Mouse (Mus musculus) midbrain, embryonic 12.5 days (tissue): ENCODE data around the gene Cnga1. TPM values are rescaled to one million over a fixed set of nuclear protein-coding genes. Genes with fewer than 3 reads are reported as not detected.

Source experiments
- ATAC-seq: fragments of 200-750 bp; cut with Nextera tagmentation; 2 replicates; pipeline ENCODE4 v1.8.0; 2017; ENCODE audit warnings: low read depth, moderate TSS enrichment, moderate library complexity; ENCODE audit not compliant: low FRiP score
- H3K27ac ChIP-seq: fragments of 300-500 bp; sonication (generic); replicated peaks from 2 replicates; pipeline ENCODE4 v1.5.1; 2016; ENCODE audit warnings: mild to moderate bottlenecking
- H3K27me3 ChIP-seq: fragments of 300-500 bp; sonication (generic); 2 replicates; pipeline ENCODE4 v1.6.1; 2016; ENCODE audit warnings: mild to moderate bottlenecking
- H3K36me3 ChIP-seq: fragments of 300-500 bp; sonication (generic); 2 replicates; pipeline ENCODE4 v1.6.1; 2016
- H3K4me1 ChIP-seq: fragments of 300-500 bp; sonication (generic); 2 replicates; pipeline ENCODE4 v1.6.1; 2016
- H3K4me2 ChIP-seq: fragments of 300-500 bp; sonication (generic); replicated peaks from 2 replicates; pipeline ENCODE4 v1.6.1; 2016; ENCODE audit warnings: mild to moderate bottlenecking, moderate library complexity
- H3K4me3 ChIP-seq: fragments of 300-500 bp; sonication (generic); 2 replicates; pipeline ENCODE4 v1.5.1; 2016; ENCODE audit warnings: mild to moderate bottlenecking
- H3K9ac ChIP-seq: fragments of 300-500 bp; sonication (generic); replicated peaks from 2 replicates; pipeline ENCODE4 v1.6.1; 2016; ENCODE audit warnings: mild to moderate bottlenecking, moderate library complexity
- H3K9me3 ChIP-seq: fragments of 300-500 bp; sonication (generic); 2 replicates; pipeline ENCODE4 v1.6.1; 2016; ENCODE audit warnings: mild to moderate bottlenecking
- WGBS: fragments of 180-500 bp; shearing (Covaris S2); methylation state at CpG from one replicate; pipeline ENCODE4 v1.1.7; 2016; 5-methylcytosine and 5-hydroxymethylcytosine counted together
- polyA plus RNA-seq: library from polyadenylated mRNA; unstranded; fragments of >200 nt; fragmentation: Nextera tagmentation; extraction: Ambion mirVana; gene quantifications from 2 replicates; pipeline ENCODE4 v1.2.1, GENCODE M21; 2016

Gene Cnga1
- polyA plus RNA-seq, 1 experiment from 2014 or later = not detected

DNA sequence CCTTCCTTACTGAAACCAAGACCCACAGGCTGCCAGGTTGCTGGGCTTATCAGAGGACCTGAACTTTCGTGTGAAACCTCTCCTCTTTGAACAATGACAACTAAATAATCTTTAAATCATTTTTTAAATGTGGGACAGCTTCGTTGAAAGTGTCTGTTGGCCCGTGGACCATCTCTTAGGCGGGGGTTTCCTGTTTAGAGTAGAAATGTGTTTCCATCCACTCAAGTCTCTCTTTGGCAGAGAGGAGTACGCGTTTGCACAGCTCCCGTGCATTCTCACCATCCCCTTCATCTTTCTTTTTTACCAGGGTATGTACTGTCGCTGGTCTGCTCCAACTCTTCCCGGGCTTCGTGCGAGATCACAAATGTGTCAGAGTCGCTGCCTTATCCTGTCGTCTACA is 14.3 kb upstream of the Cnga1 start:
- no peaks in the 10 kb centered on the region for H3K36me3 ChIP-seq
- 90% methylated on average over 13 of the region's 13 CpGs for whole genome bisulfite sequencing
- H3K9me3 ChIP-seq = no peaks in the 10 kb centered on the region
- no peak overlapping the region for H3K27ac ChIP-seq
- H3K27me3 ChIP-seq = no peaks in the 10 kb centered on the region
- H3K4me3 ChIP-seq = no peak overlapping the region
- no peaks in the 10 kb centered on the region for H3K4me1 ChIP-seq
- ATAC-seq = no peak
- H3K9ac ChIP-seq = no peak overlapping the region
- H3K4me2 ChIP-seq = no peak overlapping the region

DNA sequence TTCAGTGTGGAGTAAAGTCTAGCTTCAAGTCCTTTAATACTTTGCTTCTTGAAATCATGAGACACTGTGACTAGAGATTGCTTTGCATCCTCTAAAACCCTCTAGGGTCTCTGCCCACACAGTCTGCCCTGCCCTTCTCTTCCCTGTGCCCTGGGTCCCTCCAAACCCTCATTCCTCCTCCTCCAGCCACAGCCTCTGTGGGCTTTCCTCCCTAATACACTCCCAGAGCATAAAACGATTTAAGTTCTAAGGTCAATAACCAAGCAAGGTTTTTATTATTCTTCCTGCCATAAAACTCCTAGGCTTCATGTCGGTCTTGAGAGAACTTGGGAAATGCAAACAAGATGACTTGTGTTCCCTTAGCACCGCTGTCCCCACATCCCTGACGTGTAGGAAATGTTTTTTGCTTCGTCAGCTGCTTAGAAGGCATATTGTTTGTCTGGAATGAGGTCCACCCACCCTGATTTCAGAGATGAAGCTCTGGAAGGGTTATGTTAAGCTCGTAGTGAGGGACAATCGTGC is 12.3 kb upstream of the Cnga1 start:
- no peaks in the 10 kb centered on the region for H3K4me1 ChIP-seq
- peaks cover 5% of the 10 kb centered on the region; the same call in 1 of the 2 replicates for H3K27me3 ChIP-seq
- WGBS = 72% methylated on average over 7 of the region's 7 CpGs
- no peak overlapping the region for H3K27ac ChIP-seq
- H3K4me3 ChIP-seq = no peak overlapping the region
- no peak overlapping the region for H3K4me2 ChIP-seq
- ATAC-seq = no peak
- H3K36me3 ChIP-seq = no peaks in the 10 kb centered on the region
- H3K9ac ChIP-seq = no peak overlapping the region
- no peaks in the 10 kb centered on the region for H3K9me3 ChIP-seq

DNA sequence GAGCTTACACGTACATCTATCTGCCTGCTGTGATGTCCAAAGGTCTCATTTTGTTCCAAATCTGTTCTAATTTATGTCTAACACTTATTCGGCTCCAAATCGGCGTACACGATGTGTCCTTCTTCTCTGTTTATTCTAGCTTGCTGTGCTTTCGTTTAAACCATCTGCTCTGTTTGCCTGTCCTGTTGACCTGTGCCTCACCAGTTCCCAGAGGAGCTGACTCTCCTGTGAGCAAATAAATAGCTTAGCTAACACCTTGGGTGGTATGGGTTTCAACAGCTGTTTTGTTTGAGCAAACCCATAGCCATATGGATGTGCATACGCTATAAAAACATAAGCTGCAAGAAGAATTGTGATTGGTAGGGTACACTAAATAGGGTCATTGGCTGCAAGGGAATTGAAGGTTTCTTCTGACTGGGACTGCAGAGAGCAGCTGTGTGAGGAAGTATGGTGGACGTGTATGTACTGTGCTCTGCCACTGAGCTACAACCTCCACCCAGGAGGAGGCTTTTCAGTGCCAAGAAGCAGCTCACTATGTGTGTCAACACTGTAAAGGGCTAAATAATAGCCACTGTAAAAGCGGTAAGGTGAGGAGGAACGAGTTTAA is 9.1 kb upstream of the Cnga1 start:
- no peak overlapping the region for H3K9ac ChIP-seq
- H3K9me3 ChIP-seq = no peaks in the 10 kb centered on the region
- ATAC-seq = no peak
- 0 out of 2 replicates have a peak, but pooled peaks cover 1% of the 10 kb centered on the region for H3K4me1 ChIP-seq
- H3K36me3 ChIP-seq = no peaks in the 10 kb centered on the region
- 63% methylated on average over 10 of the region's 10 CpGs for WGBS
- peaks cover 18% of the 10 kb centered on the region for H3K27me3 ChIP-seq
- H3K4me2 ChIP-seq = no peak overlapping the region
- H3K27ac ChIP-seq = no peak overlapping the region
- H3K4me3 ChIP-seq = no peak overlapping the region

DNA sequence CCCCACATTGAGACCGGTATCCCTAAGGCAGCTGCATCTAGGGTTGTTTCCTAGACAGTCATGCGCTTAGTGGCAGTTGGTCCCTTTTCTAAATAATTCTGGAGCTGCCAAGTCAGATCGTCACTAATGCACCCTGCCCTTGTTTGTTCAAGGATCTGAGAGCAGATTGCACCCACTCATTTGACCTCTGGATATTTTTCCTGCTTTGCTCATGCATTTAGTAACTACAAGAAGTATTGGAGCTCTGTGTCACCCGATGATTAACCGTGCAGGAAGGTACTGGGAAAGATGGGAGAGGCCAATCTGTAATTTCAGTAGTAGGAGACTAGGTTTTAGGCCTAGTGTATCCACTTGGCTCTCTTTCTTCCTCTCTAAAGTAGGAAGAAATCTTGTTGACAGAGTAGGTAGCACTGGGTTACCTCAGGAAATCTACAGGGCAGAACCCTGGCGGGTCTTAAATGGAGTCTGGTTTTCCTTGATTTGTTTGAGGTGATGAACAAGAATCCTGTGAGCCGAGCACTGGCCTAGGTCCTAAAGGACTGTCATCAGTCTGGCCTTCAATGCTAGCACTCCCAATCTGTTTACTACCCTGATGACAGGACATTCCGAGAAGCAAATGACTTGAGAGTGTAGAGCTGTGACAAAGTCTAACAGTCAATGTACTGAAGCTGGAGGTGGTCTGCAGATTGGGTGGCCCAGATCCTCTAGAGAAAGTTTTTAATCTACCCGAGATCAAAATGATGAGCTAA is 5.1 kb upstream of the Cnga1 start:
- no peak overlapping the region for H3K4me3 ChIP-seq
- no peak for ATAC-seq
- H3K36me3 ChIP-seq = no peaks in the 10 kb centered on the region
- no peaks in the 10 kb centered on the region for H3K9me3 ChIP-seq
- H3K4me1 ChIP-seq = peaks cover 11% of the 10 kb centered on the region
- WGBS = 86% methylated on average over 9 of the region's 9 CpGs
- peaks cover 49% of the 10 kb centered on the region for H3K27me3 ChIP-seq
- H3K9ac ChIP-seq = no peak overlapping the region
- H3K27ac ChIP-seq = no peak overlapping the region
- no peak overlapping the region for H3K4me2 ChIP-seq

DNA sequence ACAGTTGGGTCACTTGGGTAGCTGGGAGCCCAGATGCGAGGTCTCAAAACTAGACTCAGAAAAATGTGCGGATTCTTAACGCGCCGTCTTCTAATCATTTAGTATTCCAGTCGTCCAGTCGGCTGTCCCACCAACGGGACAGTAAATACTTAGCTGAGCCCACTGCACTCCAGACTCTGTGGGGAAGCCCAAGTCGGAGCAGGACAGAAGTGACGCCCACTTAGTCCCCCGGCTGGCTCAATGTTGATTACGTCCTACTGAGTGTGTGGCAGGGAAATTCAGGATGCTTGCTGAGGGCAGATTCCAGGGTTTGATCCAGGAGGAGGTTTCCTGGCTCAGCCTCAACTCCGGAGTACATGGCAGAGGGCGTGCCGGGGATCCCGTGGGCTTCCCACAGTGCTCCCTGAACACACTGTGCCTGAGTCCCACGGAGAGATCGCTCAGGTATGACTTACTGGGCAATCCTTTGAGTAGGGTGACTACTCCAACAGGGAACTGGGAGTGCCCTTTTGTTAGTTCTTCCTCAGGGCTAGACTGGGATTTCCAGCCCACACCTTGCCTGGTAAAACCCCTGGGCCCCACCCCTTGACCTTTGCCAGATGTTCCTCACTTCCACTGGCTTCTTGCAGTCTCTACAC is 4.0 kb upstream of the Cnga1 start:
- peaks cover 11% of the 10 kb centered on the region for H3K4me1 ChIP-seq
- H3K27me3 ChIP-seq = peaks cover 56% of the 10 kb centered on the region
- ATAC-seq = peak; percentile 64
- no peaks in the 10 kb centered on the region for H3K36me3 ChIP-seq
- no peaks in the 10 kb centered on the region for H3K9me3 ChIP-seq
- WGBS = 5% methylated on average over 18 of the region's 18 CpGs
- peak overlapping the region; percentile 54 for H3K4me3 ChIP-seq
- H3K4me2 ChIP-seq = peak overlapping the region; percentile 93
- H3K9ac ChIP-seq = peak overlapping the region; percentile 47
- no peak overlapping the region for H3K27ac ChIP-seq

DNA sequence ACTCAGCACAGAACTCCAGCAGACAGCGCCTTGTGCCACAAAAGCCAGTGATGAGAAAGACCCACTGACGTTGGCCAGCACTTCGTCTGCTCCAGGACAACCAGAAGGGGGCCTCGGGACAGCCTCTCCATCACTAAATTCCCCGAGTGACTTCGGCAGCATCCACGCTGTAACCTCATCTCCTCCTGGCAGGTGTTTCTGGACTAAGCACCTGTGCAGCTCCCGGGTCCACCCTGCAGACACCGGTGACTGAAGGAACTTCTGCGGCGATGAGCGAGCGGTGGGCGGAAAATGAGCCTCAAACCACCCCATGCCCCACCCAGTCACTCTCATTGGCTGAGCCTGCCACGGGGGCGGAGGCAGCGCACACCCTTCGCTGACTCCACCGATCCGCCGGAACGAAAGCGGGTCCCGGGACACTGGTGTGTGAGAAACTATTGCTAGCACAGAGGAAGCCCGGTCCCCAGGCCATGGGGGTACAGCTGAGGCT is 3.4 kb upstream of the Cnga1 start, which contains the start of gene Nipal1:
TSS of gene Nipal1 (plus strand) at position 378 of the 490 bp plus-strand sequence.
- no peak within 1 kb of the TSS for H3K27ac ChIP-seq
- H3K4me3 ChIP-seq = peak within 1 kb of the TSS; percentile 54
- peak within 1 kb of the TSS; percentile 47 for H3K9ac ChIP-seq
- peak; percentile 96 for ATAC-seq
- peaks cover 11% of the 10 kb centered on the region for H3K4me1 ChIP-seq
- under 1% methylated on average over 25 of the region's 25 CpGs for WGBS
- no peaks in the 10 kb centered on the region for H3K9me3 ChIP-seq
- peak within 1 kb of the TSS; percentile 93 for H3K4me2 ChIP-seq
- H3K27me3 ChIP-seq = peaks cover 54% of the 10 kb centered on the region
- H3K36me3 ChIP-seq = no peaks in the 10 kb centered on the region

DNA sequence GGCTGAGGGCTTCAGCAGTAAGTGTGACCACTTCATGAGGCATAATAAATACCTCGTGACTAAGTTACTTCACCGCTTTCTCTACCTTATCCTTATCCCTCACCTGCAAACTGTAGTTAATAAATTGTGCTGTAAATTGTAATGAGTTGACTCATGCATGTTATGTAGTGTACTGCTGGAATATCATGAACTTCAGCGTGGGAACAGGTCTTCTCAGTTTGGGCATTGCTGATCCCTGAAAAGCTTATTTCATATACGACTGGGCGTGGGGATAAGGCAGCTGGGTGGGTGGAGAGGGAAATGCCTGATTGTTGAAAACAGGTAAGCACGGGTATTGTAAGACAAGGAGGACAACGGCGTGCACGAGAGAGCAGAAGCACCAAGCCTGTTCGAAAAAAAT is 2.9 kb upstream of the Cnga1 start:
- Histone ChIP-seq H3K27me3 (peaks cover 52% of the 10 kb centered on the region), H3K4me1 (peaks cover 11% of the 10 kb centered on the region), H3K27ac (no peak overlapping the region), H3K4me2 (peak overlapping the region; percentile 93), H3K4me3 (peak overlapping the region; percentile 54), H3K9me3 (no peaks in the 10 kb centered on the region), H3K36me3 (no peaks in the 10 kb centered on the region), H3K9ac (peak overlapping the region; percentile 47; the same call in 1 of the 2 replicates)
- 31% methylated on average over 10 of the region's 10 CpGs for WGBS
- no peak; the same call in 1 of the 2 replicates for ATAC-seq

DNA sequence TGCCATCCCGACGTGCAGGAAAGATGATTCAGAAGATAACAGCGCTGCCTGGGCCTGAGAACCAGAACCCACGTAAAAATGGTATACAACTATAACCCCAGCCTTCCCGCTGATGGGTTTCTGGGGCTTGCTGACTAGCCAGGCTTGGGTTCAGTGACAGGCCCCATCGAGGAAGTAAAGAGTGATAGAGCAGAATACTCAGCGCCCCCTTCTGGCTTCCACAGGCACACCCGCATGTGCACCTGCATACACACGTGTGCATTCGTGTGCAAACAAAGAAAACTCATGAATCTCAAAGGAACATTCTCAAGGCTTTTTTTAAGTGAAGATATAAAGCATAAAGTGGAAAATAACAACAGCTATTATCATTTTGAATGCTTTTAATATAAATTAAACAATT is 2.1 kb upstream of the Cnga1 start:
- Histone ChIP-seq H3K9ac (no peak overlapping the region), H3K4me2 (no peak overlapping the region), H3K27ac (no peak overlapping the region), H3K36me3 (no peaks in the 10 kb centered on the region), H3K27me3 (peaks cover 52% of the 10 kb centered on the region), H3K9me3 (no peaks in the 10 kb centered on the region), H3K4me3 (no peak overlapping the region), H3K4me1 (peaks cover 11% of the 10 kb centered on the region)
- WGBS = 40% methylated on average over 10 of the region's 10 CpGs
- no peak for ATAC-seq

DNA sequence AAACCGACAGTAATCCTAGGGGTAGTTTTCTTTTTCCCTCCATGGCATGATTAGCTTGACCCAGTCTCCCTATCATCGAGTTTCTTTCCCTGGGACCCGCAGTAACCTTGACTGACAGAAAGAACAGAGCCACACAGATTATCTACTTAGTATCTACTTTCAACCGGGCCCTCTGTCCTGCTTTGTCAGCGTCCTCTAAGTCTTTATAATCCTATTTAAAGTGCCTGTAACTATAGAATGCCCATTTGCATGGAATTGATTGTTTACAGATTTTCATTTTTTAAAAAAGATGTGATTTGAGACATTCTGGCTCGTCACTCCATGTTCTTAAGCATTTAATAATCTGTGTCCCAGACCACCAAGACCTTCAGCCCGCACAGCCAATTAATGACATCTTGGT is 420 bp downstream of the Cnga1 start:
- ATAC-seq = no peak
- no peak overlapping the region for H3K4me3 ChIP-seq
- WGBS = 47% methylated on average over 7 of the region's 7 CpGs
- no peaks in the 10 kb centered on the region for H3K9me3 ChIP-seq
- no peaks in the 10 kb centered on the region for H3K36me3 ChIP-seq
- no peak overlapping the region for H3K9ac ChIP-seq
- no peak overlapping the region for H3K4me2 ChIP-seq
- peaks cover 43% of the 10 kb centered on the region for H3K27me3 ChIP-seq
- peaks cover 11% of the 10 kb centered on the region for H3K4me1 ChIP-seq
- H3K27ac ChIP-seq = no peak overlapping the region

DNA sequence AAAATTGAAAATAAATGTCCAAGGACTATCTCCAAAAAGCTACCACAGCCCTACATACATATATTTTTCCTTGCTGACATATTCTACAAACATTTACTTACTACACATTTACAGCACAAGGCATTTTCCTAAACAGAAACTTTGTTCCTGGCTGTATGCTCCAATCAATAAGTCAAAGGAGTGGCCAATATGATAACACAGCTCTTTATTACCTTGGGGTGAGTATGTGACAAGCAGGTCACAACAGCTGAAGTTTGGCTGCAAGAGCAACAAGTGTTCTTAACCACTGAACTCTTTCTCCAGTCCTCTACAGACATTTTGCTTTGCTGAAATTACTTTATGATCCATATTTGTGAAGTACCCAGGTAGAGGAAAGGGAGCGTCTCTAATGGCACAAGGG is 4.0 kb downstream of the Cnga1 start:
- H3K36me3 ChIP-seq = no peaks in the 10 kb centered on the region
- no peak for ATAC-seq
- H3K4me3 ChIP-seq = no peak overlapping the region
- no peak overlapping the region for H3K4me2 ChIP-seq
- no peak overlapping the region for H3K9ac ChIP-seq
- H3K9me3 ChIP-seq = no peaks in the 10 kb centered on the region
- peaks cover 10% of the 10 kb centered on the region for H3K27me3 ChIP-seq
- H3K4me1 ChIP-seq = no peaks in the 10 kb centered on the region
- WGBS = 97% methylated on average over 1 of the region's 1 CpGs
- no peak overlapping the region for H3K27ac ChIP-seq

DNA sequence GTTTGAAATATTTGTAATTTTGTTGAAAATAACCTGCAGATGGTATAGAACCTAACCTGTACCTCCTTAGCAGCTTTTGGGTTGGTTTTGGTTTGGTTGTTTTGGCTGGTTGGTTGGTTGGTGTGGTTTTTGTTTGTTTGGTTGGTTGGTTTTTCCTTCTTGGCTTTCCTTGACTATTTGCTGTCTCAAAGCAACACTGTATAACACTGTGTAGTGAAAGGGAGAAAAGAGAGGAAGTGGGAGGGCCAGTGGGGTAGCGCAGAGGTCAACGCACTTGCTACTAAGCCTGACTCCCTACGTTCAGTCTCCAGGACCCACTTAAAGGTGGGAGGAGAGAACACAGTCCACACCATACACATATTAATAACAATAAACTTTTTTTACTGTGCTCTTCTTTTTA is 7.5 kb downstream of the Cnga1 start:
- Histone ChIP-seq H3K36me3 (no peaks in the 10 kb centered on the region), H3K4me2 (no peak overlapping the region), H3K27ac (no peak overlapping the region), H3K9me3 (no peaks in the 10 kb centered on the region), H3K4me1 (no peaks in the 10 kb centered on the region), H3K9ac (no peak overlapping the region), H3K27me3 (no peaks in the 10 kb centered on the region), H3K4me3 (no peak overlapping the region)
- WGBS = 95% methylated on average over 3 of the region's 3 CpGs
- no peak for ATAC-seq

DNA sequence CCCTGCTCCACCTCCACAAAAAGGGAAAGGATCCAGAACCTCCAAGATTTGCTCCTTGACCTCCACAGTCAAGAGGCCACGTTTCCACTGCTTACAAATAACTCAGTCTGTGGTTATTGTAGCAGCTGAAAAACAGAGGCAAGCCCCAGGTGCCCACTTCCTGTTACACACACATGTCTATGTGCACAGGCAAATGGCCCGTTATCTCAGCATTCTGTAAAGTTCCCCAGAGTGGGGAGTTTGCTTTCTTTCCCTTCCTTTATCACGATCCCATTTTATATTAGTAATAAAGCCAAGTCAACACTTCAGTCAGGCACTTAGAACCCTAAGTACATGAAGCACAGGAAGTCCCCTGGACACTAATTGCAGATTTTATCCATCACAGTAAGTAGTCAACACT is 8.0 kb downstream of the Cnga1 start:
- H3K4me3 ChIP-seq = no peak overlapping the region
- WGBS = 82% methylated on average over 3 of the region's 3 CpGs
- ATAC-seq = no peak
- no peak overlapping the region for H3K9ac ChIP-seq
- H3K4me2 ChIP-seq = no peak overlapping the region
- no peaks in the 10 kb centered on the region for H3K36me3 ChIP-seq
- H3K27ac ChIP-seq = no peak overlapping the region
- no peaks in the 10 kb centered on the region for H3K9me3 ChIP-seq
- H3K4me1 ChIP-seq = no peaks in the 10 kb centered on the region
- H3K27me3 ChIP-seq = no peaks in the 10 kb centered on the region
